25 mouse cellular contexts compared by ENCODE assay signal in the genomic region with DNA sequence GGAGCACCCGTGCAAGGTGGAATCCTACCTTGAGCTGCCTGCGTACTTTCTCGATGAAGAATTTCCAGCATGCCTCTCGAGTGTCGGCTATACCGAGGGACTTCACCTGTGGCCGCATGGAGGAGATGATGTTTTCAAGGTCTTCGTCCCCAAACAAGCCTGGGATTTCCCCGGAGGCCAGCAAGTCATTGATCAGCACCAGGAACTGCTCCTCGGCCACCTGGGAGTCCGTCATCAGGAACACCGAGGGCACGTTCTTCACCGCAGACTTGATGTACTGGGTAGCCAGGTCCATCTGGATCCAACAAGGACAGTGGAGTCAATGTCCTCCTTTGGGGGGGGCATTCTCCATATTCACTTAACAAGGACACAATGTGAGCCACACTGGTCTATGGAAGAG.
"Had no signal": no experiment of that assay in that cellular context is flagged by ENCODE, and none has a peak within 500 bp of the region (broad histone marks: within the 10 kb centered on the region; RNA-seq: fewer than 3 reads in every experiment).

No protein-coding gene starts in this region.

- H3K4me3 ChIP-seq: embryonic facial prominence, embryonic 10.5 days; embryonic facial prominence, embryonic 12.5 days; embryonic facial prominence, embryonic 13.5 days; embryonic facial prominence, embryonic 15.5 days; erythroblast, embryonic 14.5 days; forebrain, embryonic 10.5 days; forebrain, embryonic 12.5 days; forebrain, embryonic 13.5 days; forebrain, embryonic 15.5 days; gastrocnemius, adult 2 months; heart, adult 2 months had no signal

- H3K4me1 ChIP-seq: embryonic facial prominence, embryonic 12.5 days; embryonic facial prominence, embryonic 15.5 days; forebrain, embryonic 13.5 days had no signal

- H3K27ac ChIP-seq: embryonic facial prominence, embryonic 10.5 days; embryonic facial prominence, embryonic 12.5 days; embryonic facial prominence, embryonic 13.5 days; embryonic facial prominence, embryonic 15.5 days; forebrain, embryonic 10.5 days; forebrain, embryonic 12.5 days; forebrain, embryonic 13.5 days; forebrain, embryonic 15.5 days; gastrocnemius, adult 2 months; heart, adult 2 months had no signal

- DNase-seq: cerebellum, adult 9-10 months; cerebellum, adult 9-11 months; cerebellum, postnatal 10 days; cerebellum, postnatal 14 days; cerebellum, postnatal 25 days; cerebellum, postnatal 36 days; embryo, embryonic 11 days; forebrain, postnatal 0 days; gastrocnemius, adult 2 months; gastrocnemius, postnatal 10 days; gastrocnemius, postnatal 14 days; gastrocnemius, postnatal 25 days; gastrocnemius, postnatal 36 days; heart, adult 11 months; heart, adult 18-20 months; heart, adult 2 months had no signal

- H3K4me2 ChIP-seq: embryonic facial prominence, embryonic 12.5 days; embryonic facial prominence, embryonic 13.5 days; embryonic facial prominence, embryonic 15.5 days; forebrain, embryonic 12.5 days; forebrain, embryonic 13.5 days; forebrain, embryonic 15.5 days had no signal

- H3K27me3 ChIP-seq: embryonic facial prominence, embryonic 12.5 days; embryonic facial prominence, embryonic 13.5 days; embryonic facial prominence, embryonic 15.5 days; forebrain, embryonic 12.5 days; forebrain, embryonic 13.5 days; forebrain, embryonic 15.5 days had no signal

- H3K9me3 ChIP-seq: embryonic facial prominence, embryonic 10.5 days; embryonic facial prominence, embryonic 12.5 days; embryonic facial prominence, embryonic 13.5 days; embryonic facial prominence, embryonic 15.5 days; forebrain, embryonic 10.5 days; forebrain, embryonic 12.5 days; forebrain, embryonic 13.5 days; forebrain, embryonic 15.5 days had no signal

- H3K9ac ChIP-seq: embryonic facial prominence, embryonic 12.5 days; embryonic facial prominence, embryonic 13.5 days; embryonic facial prominence, embryonic 15.5 days; forebrain, embryonic 12.5 days; forebrain, embryonic 13.5 days; forebrain, embryonic 15.5 days; forebrain, postnatal 0 days had no signal

- H3K36me3 ChIP-seq: embryonic facial prominence, embryonic 10.5 days; embryonic facial prominence, embryonic 12.5 days; embryonic facial prominence, embryonic 13.5 days; embryonic facial prominence, embryonic 15.5 days; forebrain, embryonic 10.5 days; forebrain, embryonic 12.5 days; forebrain, embryonic 15.5 days had no signal
